10 mouse cellular contexts compared by ENCODE assay signal in the genomic region with DNA sequence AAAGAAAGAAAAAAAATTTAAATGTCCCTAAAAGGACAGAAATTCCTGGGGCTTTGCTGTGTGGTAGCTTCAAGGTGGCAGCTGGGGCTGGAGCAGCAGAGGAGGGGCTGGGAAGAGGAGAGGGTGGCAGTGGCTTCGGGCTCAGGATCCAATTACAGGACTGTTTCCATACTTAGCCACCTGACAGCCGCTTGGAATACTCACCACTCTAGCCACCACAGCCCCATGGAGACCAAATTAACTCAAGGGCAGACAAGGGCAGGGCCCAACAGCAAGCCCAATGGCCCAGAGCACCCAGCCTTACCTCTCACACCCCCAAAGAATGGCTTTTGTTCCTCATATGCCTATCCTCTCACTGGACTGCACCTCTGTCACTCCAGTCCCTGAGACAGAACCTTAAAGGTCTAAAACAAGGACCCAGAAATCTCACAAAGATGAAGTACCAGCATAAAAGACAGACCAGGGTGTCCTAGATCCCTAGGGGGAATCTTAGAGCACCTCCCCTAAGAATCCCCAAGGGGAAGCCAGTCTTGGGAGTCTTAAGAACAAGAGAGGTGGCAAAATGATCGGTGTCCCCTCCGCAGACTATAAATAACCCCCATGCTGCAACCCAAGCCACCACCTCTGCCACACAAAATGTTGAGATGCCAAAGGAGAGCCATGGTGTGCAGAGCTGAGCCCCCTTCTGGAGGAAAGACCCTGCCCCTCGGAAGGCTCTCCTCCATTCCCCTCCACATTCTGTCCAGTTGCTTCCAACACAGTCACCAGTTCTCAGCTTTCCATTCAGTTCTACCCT. TPM values are rescaled to one million over a fixed set of nuclear protein-coding genes. Genes with fewer than 3 reads are reported as not detected.
A peak's percentile ranks its signal among the peaks of the same experiment; 100 is the strongest.
DNase-seq lines count a peak whose midpoint lies in the region; ATAC-seq lines count a peak whose summit lies in the region.
"Had no signal": no experiment of that assay in that cellular context is flagged by ENCODE, and none has a peak within 500 bp of the region (broad histone marks: within the 10 kb centered on the region; RNA-seq: fewer than 3 reads in every experiment).

No protein-coding gene starts in this region.

- H3K36me3 ChIP-seq in kidney, embryonic 14.5 days (ENCODE audit: control insufficient read depth, insufficient read depth, low read length) = no peaks in the 10 kb centered on the region
- no peaks in the 10 kb centered on the region for H3K36me3 ChIP-seq in embryonic facial prominence, embryonic 13.5 days
- 0 out of 2 replicates have a peak, but pooled peaks cover 4% of the 10 kb centered on the region for H3K36me3 ChIP-seq in heart, embryonic 13.5 days
- no peaks in the 10 kb centered on the region for H3K36me3 ChIP-seq in limb, embryonic 11.5 days (ENCODE audit: control insufficient read depth, insufficient read depth, low read length)

- no peak overlapping the region for H3K4me2 ChIP-seq in kidney, embryonic 14.5 days (replicated peaks; ENCODE audit: low read depth, low read length)
- H3K4me2 ChIP-seq in embryonic facial prominence, embryonic 13.5 days = no peak overlapping the region
- H3K4me2 ChIP-seq in heart, embryonic 13.5 days = peak overlapping the region; percentile 65
- H3K4me2 ChIP-seq in limb, embryonic 11.5 days (ENCODE audit: low read depth, severe bottlenecking) = no peak overlapping the region

- DNase-seq in kidney, postnatal 10 days = no peak
- DNase-seq in limb, embryonic 11.5 days (ENCODE audit: low spot score) = no peak
- no peak for DNase-seq in layer of hippocampus, adult 9-11 months
- no peak for DNase-seq in urinary bladder, postnatal 4 days (ENCODE audit: low spot score in 2 of 2)
- DNase-seq in thymus, postnatal 14 days = no peak
- DNase-seq: adrenal gland, postnatal 36 days; right cerebral cortex, adult 18-20 months had no signal

- peaks cover 5% of the 10 kb centered on the region; the same call in 1 of the 2 replicates for H3K4me1 ChIP-seq in kidney, embryonic 14.5 days (ENCODE audit: control insufficient read depth, insufficient read depth, low read length)
- H3K4me1 ChIP-seq in embryonic facial prominence, embryonic 13.5 days = peaks cover 17% of the 10 kb centered on the region
- peaks cover 59% of the 10 kb centered on the region for H3K4me1 ChIP-seq in heart, embryonic 13.5 days
- H3K4me1 ChIP-seq in limb, embryonic 11.5 days (ENCODE audit: control insufficient read depth, insufficient read depth, low read length) = peaks cover 7% of the 10 kb centered on the region

- WGBS in kidney, embryonic 14.5 days = 53% methylated on average over 5 of the region's 5 CpGs
- 54% methylated on average over 5 of the region's 5 CpGs for WGBS in embryonic facial prominence, embryonic 13.5 days
- 48% methylated on average over 5 of the region's 5 CpGs for WGBS in heart, embryonic 13.5 days
- 57% methylated on average over 5 of the region's 5 CpGs for WGBS in limb, embryonic 11.5 days

- no peaks in the 10 kb centered on the region for H3K27me3 ChIP-seq in kidney, embryonic 14.5 days (ENCODE audit: control insufficient read depth, insufficient read depth, low read length)
- no peaks in the 10 kb centered on the region for H3K27me3 ChIP-seq in embryonic facial prominence, embryonic 13.5 days
- no peaks in the 10 kb centered on the region for H3K27me3 ChIP-seq in heart, embryonic 13.5 days (replicated peaks)
- no peaks in the 10 kb centered on the region for H3K27me3 ChIP-seq in limb, embryonic 11.5 days (ENCODE audit: control insufficient read depth, insufficient read depth, low read length)

- H3K9ac ChIP-seq in kidney, embryonic 14.5 days (ENCODE audit: low read depth, low read length) = no peak overlapping the region
- H3K9ac ChIP-seq in embryonic facial prominence, embryonic 13.5 days = no peak overlapping the region
- H3K9ac ChIP-seq in heart, embryonic 13.5 days = peak overlapping the region; percentile 87
- H3K9ac ChIP-seq in limb, embryonic 11.5 days (ENCODE audit: low read length) = no peak overlapping the region

- no peak overlapping the region for H3K4me3 ChIP-seq in kidney, embryonic 14.5 days (ENCODE audit: low read length)
- no peak overlapping the region for H3K4me3 ChIP-seq in embryonic facial prominence, embryonic 13.5 days
- H3K4me3 ChIP-seq in heart, embryonic 13.5 days = peak overlapping the region; percentile 58
- H3K4me3 ChIP-seq in limb, embryonic 11.5 days (ENCODE audit: low read depth, low read length) = no peak overlapping the region

- ATAC-seq in kidney, embryonic 14.5 days (ENCODE audit: low FRiP score, low TSS enrichment) = peak; percentile 84
- no peak for ATAC-seq in embryonic facial prominence, embryonic 13.5 days (ENCODE audit: insufficient number of reproducible peaks, insufficient read depth, low FRiP score, low TSS enrichment, low read depth)
- peak; percentile 88 for ATAC-seq in heart, embryonic 13.5 days (ENCODE audit: extremely low read depth, insufficient number of reproducible peaks, low FRiP score, low TSS enrichment)
- ATAC-seq in limb, embryonic 11.5 days (ENCODE audit: insufficient number of reproducible peaks, low FRiP score, low TSS enrichment, low read depth) = peak; percentile 72; the same call in 1 of the 2 replicates

- no peaks in the 10 kb centered on the region for H3K9me3 ChIP-seq in kidney, embryonic 14.5 days (ENCODE audit: control insufficient read depth, low read length)
- no peaks in the 10 kb centered on the region for H3K9me3 ChIP-seq in embryonic facial prominence, embryonic 13.5 days
- no peaks in the 10 kb centered on the region for H3K9me3 ChIP-seq in heart, embryonic 13.5 days
- no peaks in the 10 kb centered on the region for H3K9me3 ChIP-seq in limb, embryonic 11.5 days (ENCODE audit: control insufficient read depth, low read length)

- H3K27ac ChIP-seq in kidney, embryonic 14.5 days (ENCODE audit: low read depth, low read length) = no peak overlapping the region
- 0 out of 2 replicates have a peak overlapping the region, but pooled peaks have one; percentile 16 for H3K27ac ChIP-seq in embryonic facial prominence, embryonic 13.5 days
- peak overlapping the region; percentile 97 for H3K27ac ChIP-seq in heart, embryonic 13.5 days (replicated peaks)
- H3K27ac ChIP-seq in limb, embryonic 11.5 days (replicated peaks; ENCODE audit: low read depth, low read length) = no peak overlapping the region

RNA-seq across cellular contexts. Expression of a gene that starts 19.7 kb away (rescaled TPM):
- 7.7 and 21.1 TPM in 2 replicates for polyA plus RNA-seq in kidney, embryonic 14.5 days (2014; fragmentation: Nextera tagmentation; extraction: Ambion mirVana)
- polyA plus RNA-seq in embryonic facial prominence, embryonic 13.5 days (2015; fragmentation: Nextera tagmentation; extraction: Ambion mirVana) = 19.4 and 21.1 TPM in 2 replicates
- polyA plus RNA-seq in heart, embryonic 13.5 days (2015; fragmentation: Nextera tagmentation; extraction: Ambion mirVana) = 177 and 181 TPM in 2 replicates
- 29.7 and 31.8 TPM in 2 replicates for polyA plus RNA-seq in limb, embryonic 11.5 days (2014; fragmentation: Nextera tagmentation; extraction: Ambion mirVana)

RNA-seq across cellular contexts. Expression of a gene that starts 37.7 kb away (rescaled TPM):
- polyA plus RNA-seq in kidney, embryonic 14.5 days (2014; fragmentation: Nextera tagmentation; extraction: Ambion mirVana) = 24.5 and 25.7 TPM in 2 replicates
- polyA plus RNA-seq in embryonic facial prominence, embryonic 13.5 days (2015; fragmentation: Nextera tagmentation; extraction: Ambion mirVana) = 27.0 and 33.2 TPM in 2 replicates
- 6.3 and 7.7 TPM in 2 replicates for polyA plus RNA-seq in heart, embryonic 13.5 days (2015; fragmentation: Nextera tagmentation; extraction: Ambion mirVana)
- polyA plus RNA-seq in limb, embryonic 11.5 days (2014; fragmentation: Nextera tagmentation; extraction: Ambion mirVana) = 34.7 and 35.3 TPM in 2 replicates

Comparison
In these comparisons a context has a peak if more than half of its experiments do, and no peak if none do; other contexts are left out.
1. H3K27ac ChIP-seq: peak in embryonic facial prominence, embryonic 13.5 days (single experiment) and heart, embryonic 13.5 days (single experiment); none in kidney, embryonic 14.5 days (single experiment) and limb, embryonic 11.5 days (single experiment).